ENCODE assay signal across 11 mouse cellular contexts in genomic region chr14:114855746-114856145, GRCm38 (mm10).
"Had no signal": no experiment of that assay in that cellular context is flagged by ENCODE, and none has a peak within 500 bp of the region (broad histone marks: within the 10 kb centered on the region; RNA-seq: fewer than 3 reads in every experiment).

No protein-coding gene starts in this region.

- H3K9ac ChIP-seq: limb, embryonic 13.5 days; liver, embryonic 14.5 days; midbrain, embryonic 13.5 days had no signal

- DNase-seq: lung, adult 18-20 months; right cerebral cortex, adult 18-20 months; right cerebral cortex, postnatal 25 days; thymus, postnatal 4 days had no signal

- ATAC-seq: inflammation-experienced regulatory T-cells, adult 6 months; intestine, postnatal 0 days had no signal

- H3K27ac ChIP-seq: layer of hippocampus, adult 2 months; limb, embryonic 13.5 days; liver, embryonic 14.5 days; midbrain, embryonic 13.5 days; stomach, postnatal 0 days had no signal

- H3K9me3 ChIP-seq: limb, embryonic 13.5 days; midbrain, embryonic 13.5 days had no signal

- H3K36me3 ChIP-seq: limb, embryonic 13.5 days; midbrain, embryonic 13.5 days had no signal

- H3K4me3 ChIP-seq: layer of hippocampus, adult 2 months; midbrain, embryonic 13.5 days had no signal
